Mouse (Mus musculus) forebrain, embryonic 16.5 days (tissue): ENCODE measurements at regions not wholly inside any gene's neighbourhood (a gene's known extent, or its start where the extent isn't known, plus 50 kb on each side); places are given as distances from the start of the nearest gene placed in this dataset.
A peak's percentile ranks its signal among the peaks of the same experiment; 100 is the strongest.
"Not testable (repeated sequence)": the region's sequence is repeated elsewhere in the genome, so short reads cannot be mapped to it uniquely, and the experiment has no call there.

Experiments
- ATAC-seq: fragments of 200-750 bp; cut with Nextera tagmentation; 2 replicates; pipeline ENCODE4 v1.8.0; 2017; ENCODE audit warnings: mild to moderate bottlenecking, moderate library complexity
- H3K27ac ChIP-seq: fragments of 300-500 bp; sonication (generic); 2 replicates; pipeline ENCODE4 v1.5.1; 2014; ENCODE audit warnings: low read length, control low read depth
- H3K27me3 ChIP-seq: fragments of 300-500 bp; sonication (generic); replicated peaks from 2 replicates; pipeline ENCODE4 v1.6.1; 2014; ENCODE audit warnings: low read length; ENCODE audit not compliant: control insufficient read depth, insufficient read depth
- H3K36me3 ChIP-seq: fragments of 300-500 bp; sonication (generic); 2 replicates; pipeline ENCODE4 v1.6.1; 2014; ENCODE audit not compliant: control insufficient read depth, insufficient read depth
- H3K4me1 ChIP-seq: fragments of 300-500 bp; sonication (generic); replicated peaks from 2 replicates; pipeline ENCODE4 v1.6.1; 2014; ENCODE audit warnings: low read length; ENCODE audit not compliant: control insufficient read depth, insufficient read depth
- H3K4me2 ChIP-seq: fragments of 300-500 bp; sonication (generic); 2 replicates; pipeline ENCODE4 v1.6.1; 2014; ENCODE audit warnings: mild to moderate bottlenecking, low read length, control low read depth
- H3K4me3 ChIP-seq: fragments of 300-500 bp; sonication (generic); replicated peaks from 2 replicates; pipeline ENCODE4 v1.5.1; 2014; ENCODE audit warnings: mild to moderate bottlenecking, low read length, control low read depth
- H3K9ac ChIP-seq: fragments of 300-500 bp; sonication (generic); replicated peaks from 2 replicates; pipeline ENCODE4 v1.6.1; 2014; ENCODE audit warnings: low read depth, low read length, control low read depth
- H3K9me3 ChIP-seq: fragments of 300-500 bp; sonication (generic); 2 replicates; pipeline ENCODE4 v1.6.1; 2016; ENCODE audit warnings: low read length; ENCODE audit not compliant: control insufficient read depth
- WGBS: fragments of 180-500 bp; shearing (Covaris S2); extraction: QIAGEN DNeasy Blood & Tissue Kit; methylation state at CpG from one replicate; pipeline ENCODE4 v1.1.7; 2014; 5-methylcytosine and 5-hydroxymethylcytosine counted together

DNA sequence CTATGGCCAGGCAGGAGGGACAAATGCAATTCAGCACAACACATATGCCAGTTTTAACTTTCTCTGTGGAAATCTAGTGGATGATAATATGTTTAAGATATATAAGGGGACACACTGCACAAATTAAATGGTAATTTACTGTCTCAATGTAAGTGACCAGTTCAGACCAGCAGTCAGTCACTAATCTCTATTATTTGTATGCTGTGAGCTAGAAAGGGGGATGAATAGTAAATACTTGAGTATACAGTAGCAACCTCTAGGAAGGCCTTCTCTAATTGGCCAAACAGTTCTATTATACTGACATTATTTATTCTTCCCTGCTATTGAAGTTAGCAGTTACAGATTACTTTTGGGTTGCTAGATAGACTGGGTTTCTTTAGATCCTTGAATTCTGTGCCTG lies 391.2 kb downstream of the Fign start:
- ATAC-seq: no peak

DNA sequence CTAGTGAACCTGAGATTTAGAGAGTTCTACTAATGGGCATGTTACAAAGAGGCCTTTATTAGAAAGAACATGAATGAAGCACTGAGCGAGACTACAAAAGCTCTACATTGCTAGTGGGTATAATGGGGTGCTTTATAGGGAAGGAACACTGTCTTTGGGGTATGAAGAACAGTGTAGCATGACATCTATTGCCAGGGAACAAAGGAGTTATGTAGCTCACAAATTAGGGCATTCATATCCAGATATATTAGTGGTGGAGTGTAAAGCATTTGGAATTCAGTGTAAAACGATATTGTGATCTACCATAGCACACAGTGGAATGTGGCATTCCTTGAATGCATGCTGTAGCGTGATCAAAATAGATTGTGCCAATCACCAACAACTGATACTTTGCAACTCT lies 391.7 kb downstream of the Fign start:
- no peak overlapping the region for H3K4me2 ChIP-seq
- no peaks in the 10 kb centered on the region; the same call in 1 of the 2 replicates for H3K27me3 ChIP-seq
- 26% methylated on average over 3 of the region's 3 CpGs for WGBS
- ATAC-seq: 0 out of 2 replicates have a peak, but pooled peaks have one; percentile 9
- H3K4me1 ChIP-seq: peaks cover 11% of the 10 kb centered on the region
- no peaks in the 10 kb centered on the region for H3K9me3 ChIP-seq
- H3K4me3 ChIP-seq: no peak overlapping the region
- H3K27ac ChIP-seq: no peak overlapping the region
- no peaks in the 10 kb centered on the region for H3K36me3 ChIP-seq
- no peak overlapping the region for H3K9ac ChIP-seq

More for the DNA sequence above, 391.2 kb downstream of the Fign start:
- Histone ChIP-seq H3K36me3 (no peaks in the 10 kb centered on the region), H3K4me1 (peaks cover 11% of the 10 kb centered on the region), H3K27ac (no peak overlapping the region), H3K27me3 (no peaks in the 10 kb centered on the region; the same call in 1 of the 2 replicates), H3K9me3 (no peaks in the 10 kb centered on the region), H3K4me3 (no peak overlapping the region), H3K4me2 (no peak overlapping the region), H3K9ac (no peak overlapping the region)

DNA sequence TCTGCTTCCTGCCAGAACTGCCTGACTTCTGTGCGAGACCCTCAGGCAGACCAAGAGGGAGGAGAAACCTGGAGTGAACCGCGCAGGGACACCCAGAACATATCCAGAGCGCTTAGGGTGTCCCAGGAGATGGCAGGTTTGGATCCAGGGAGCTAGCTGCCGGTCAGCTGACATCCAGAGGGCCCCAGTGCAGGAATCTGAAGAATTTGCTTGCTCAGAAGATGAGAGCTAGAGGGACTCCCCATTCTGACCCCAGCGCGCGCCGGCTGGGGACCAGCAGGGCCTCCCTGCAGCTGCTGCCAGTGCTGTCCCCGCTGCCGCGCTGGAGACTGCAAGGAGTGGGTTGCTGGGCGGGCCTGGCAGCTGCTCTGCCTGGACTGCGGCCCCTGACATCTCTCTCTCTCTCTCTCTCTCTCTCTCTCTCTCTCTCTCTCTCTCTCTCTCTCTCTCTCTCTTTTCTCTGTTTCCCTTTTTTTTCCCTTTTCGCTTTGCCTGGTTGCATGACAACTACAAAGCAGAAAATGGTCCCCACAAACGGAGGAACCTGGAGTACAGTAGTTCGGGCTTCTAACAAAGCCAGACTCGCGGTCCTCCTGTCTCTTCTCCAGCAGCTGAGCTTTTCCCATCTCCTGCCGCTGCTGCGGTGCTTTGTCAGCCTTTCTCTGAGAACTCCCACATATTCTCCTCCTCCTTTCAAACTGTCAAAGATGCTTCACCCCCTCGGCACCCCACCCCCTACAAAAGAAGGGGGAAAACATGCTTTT lies 395.3 kb downstream of the Fign start:
- Histone ChIP-seq H3K27me3 (no peaks in the 10 kb centered on the region; the same call in 1 of the 2 replicates), H3K4me1 (peaks cover 11% of the 10 kb centered on the region), H3K9ac (peak overlapping the region; percentile 72), H3K36me3 (no peaks in the 10 kb centered on the region), H3K9me3 (no peaks in the 10 kb centered on the region), H3K4me2 (peak overlapping the region; percentile 81), H3K4me3 (peak overlapping the region; percentile 46), H3K27ac (no peak overlapping the region; the same call in 1 of the 2 replicates)
- ATAC-seq: peak; percentile 93
- WGBS: 1% methylated on average over 21 of the region's 22 CpGs

DNA sequence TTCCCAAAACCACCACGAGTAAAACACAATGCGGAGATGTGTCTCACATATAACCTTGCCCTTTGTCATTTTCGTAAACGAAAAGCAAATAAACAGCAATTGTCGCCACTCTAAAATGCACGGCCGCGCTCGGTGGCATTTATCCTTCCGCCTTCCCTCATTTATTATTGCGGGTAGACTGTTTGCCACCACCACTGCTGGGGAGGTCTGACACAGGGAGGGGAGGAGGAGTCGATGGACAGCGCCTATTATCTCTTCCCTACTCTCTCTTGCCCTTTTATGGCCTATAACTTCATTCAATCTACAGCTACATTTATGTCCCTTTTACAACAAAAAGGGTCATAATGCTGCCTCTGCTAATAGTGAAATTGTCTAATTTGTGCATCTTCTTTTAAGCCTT lies 396.0 kb downstream of the Fign start:
- Histone ChIP-seq H3K27me3 (no peaks in the 10 kb centered on the region; the same call in 1 of the 2 replicates), H3K9ac (peak overlapping the region; percentile 72), H3K4me1 (peaks cover 11% of the 10 kb centered on the region), H3K36me3 (no peaks in the 10 kb centered on the region), H3K4me2 (peak overlapping the region; percentile 81), H3K9me3 (no peaks in the 10 kb centered on the region), H3K27ac (no peak overlapping the region), H3K4me3 (peak overlapping the region; percentile 46)
- WGBS: 18% methylated on average over 13 of the region's 13 CpGs
- ATAC-seq: no peak

DNA sequence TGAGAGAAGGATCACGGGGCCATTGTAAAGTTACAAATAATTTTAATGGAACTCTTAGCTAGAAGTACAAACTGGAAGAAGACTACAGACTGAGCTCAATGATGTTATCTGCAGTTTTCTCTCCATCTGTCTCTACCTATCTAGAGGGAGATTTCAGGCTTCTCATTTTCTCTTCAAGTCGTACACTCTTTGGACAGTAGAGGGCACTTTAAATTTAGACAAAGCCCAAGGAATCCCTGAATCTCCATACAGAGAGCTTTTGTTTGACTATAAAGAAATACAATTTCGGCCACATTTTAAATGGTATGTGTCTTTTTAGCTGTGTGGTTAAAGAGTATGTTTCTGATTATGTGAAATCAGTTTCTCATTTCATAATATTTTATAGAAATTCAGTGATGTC lies 397.6 kb downstream of the Fign start:
- Histone ChIP-seq H3K4me1 (peaks cover 11% of the 10 kb centered on the region), H3K4me3 (no peak overlapping the region), H3K4me2 (no peak overlapping the region), H3K9me3 (no peaks in the 10 kb centered on the region), H3K27ac (no peak overlapping the region), H3K27me3 (no peaks in the 10 kb centered on the region; the same call in 1 of the 2 replicates), H3K9ac (no peak overlapping the region), H3K36me3 (no peaks in the 10 kb centered on the region)
- ATAC-seq: peak; percentile 56; the same call in 1 of the 2 replicates
- WGBS: 20% methylated on average over 3 of the region's 3 CpGs

DNA sequence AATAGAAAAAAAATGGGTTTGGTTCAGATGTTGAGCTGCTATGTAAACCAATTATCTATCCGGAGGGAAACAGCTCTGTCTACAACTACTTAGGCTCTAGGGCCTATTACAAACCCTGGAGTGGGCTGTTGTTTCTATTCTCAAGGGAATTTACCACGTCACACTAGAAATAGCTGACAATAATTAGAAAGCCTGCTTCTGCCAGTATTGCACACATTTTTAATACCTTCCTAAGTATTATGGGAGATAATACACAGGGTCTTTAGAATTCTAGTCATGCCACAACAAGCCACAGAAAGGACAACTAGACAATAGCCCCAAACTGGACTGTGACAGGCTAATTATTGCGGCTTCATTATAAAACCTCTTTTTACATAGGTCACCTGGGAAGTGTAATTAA lies 428.1 kb downstream of the Fign start:
- no peak overlapping the region for H3K9ac ChIP-seq
- H3K4me3 ChIP-seq: no peak overlapping the region
- ATAC-seq: peak; percentile 91
- no peaks in the 10 kb centered on the region for H3K9me3 ChIP-seq
- no peak overlapping the region for H3K4me2 ChIP-seq
- no peaks in the 10 kb centered on the region for H3K27me3 ChIP-seq
- 4% methylated on average over 3 of the region's 3 CpGs for WGBS
- H3K4me1 ChIP-seq: peaks cover 3% of the 10 kb centered on the region; the same call in 1 of the 2 replicates
- H3K36me3 ChIP-seq: no peaks in the 10 kb centered on the region
- H3K27ac ChIP-seq: no peak overlapping the region

DNA sequence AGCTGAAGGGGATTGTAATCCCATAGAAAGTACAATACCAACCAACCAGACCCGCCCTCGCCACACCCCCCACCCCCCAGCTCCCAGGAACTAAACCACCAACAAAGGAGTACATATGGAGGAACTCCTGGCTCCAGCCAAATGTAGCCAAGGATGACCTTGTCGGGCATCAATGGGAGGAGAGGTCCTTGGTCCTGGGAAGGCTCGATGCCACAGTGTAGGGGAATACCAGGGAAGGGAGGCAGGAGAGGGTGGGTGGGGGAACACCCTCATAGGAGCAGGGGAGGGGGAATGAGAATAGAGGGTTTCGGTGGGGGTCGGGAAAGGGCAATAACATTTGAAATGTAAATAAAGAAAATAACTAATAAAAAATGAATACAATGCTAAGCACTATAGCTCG lies 429.1 kb downstream of the Fign start:
- no peaks in the 10 kb centered on the region for H3K9me3 ChIP-seq
- H3K4me3 ChIP-seq: no peak overlapping the region
- no peaks in the 10 kb centered on the region for H3K27me3 ChIP-seq
- no peak overlapping the region for H3K27ac ChIP-seq
- peaks cover 3% of the 10 kb centered on the region; the same call in 1 of the 2 replicates for H3K4me1 ChIP-seq
- ATAC-seq: no peak
- no peaks in the 10 kb centered on the region for H3K36me3 ChIP-seq
- 33% methylated on average over 7 of the region's 7 CpGs for whole genome bisulfite sequencing
- no peak overlapping the region for H3K4me2 ChIP-seq
- H3K9ac ChIP-seq: no peak overlapping the region

DNA sequence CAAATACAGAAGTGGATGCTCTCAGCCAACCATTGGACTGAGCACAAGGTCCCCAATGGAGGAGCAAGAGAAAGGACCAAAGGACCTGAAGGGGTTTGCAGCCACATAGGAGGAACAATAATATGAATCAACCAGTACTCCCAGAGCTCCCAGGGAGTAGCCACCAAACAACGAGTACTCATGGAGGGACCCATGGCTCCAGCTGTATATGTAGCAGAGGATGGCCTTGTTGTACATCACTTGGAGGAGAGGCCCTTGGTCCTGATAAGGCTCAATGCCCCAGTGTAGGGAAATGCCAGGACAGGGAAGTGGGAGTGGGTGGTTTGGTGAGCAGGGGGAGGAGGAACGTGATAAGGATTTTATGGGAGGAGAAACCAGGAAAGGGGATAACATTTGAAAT lies 437.9 kb downstream of the Fign start:
- not testable (repeated sequence) for H3K9ac ChIP-seq, H3K9me3 ChIP-seq, H3K4me2 ChIP-seq, H3K27me3 ChIP-seq, H3K36me3 ChIP-seq, H3K4me3 ChIP-seq, H3K27ac ChIP-seq, ATAC-seq, H3K4me1 ChIP-seq
- WGBS: 89% methylated on average over 2 of the region's 2 CpGs
